Mouse (Mus musculus) A20 (cell line): ENCODE data around the gene Gm11992.
A peak's percentile ranks its signal among the peaks of the same experiment; 100 is the strongest.

Source experiments
- DNase-seq: peaks from one replicate; pipeline ENCODE4 v3.0.0-alpha.2; 2011; ENCODE audit warnings: low read depth, low spot score

Gene Gm11992

GRCm38 (mm10) chr11:9115367-9116120 lies 67.2 kb downstream of the Gm11992 start:
- no peak for DNase-seq

GRCm38 (mm10) chr11:9116121-9116520 lies 67.7 kb downstream of the Gm11992 start:
- DNase-seq = peak; percentile 71

- DNase-seq = peak; percentile 39
These were observed 68.5 kb downstream of the Gm11992 start for GRCm38 (mm10) chr11:9116916-9117315.

- peak; percentile 61 for DNase-seq
These were observed 69.1 kb downstream of the Gm11992 start for GRCm38 (mm10) chr11:9117358-9118049.

- DNase-seq = no peak
These were observed 69.6 kb downstream of the Gm11992 start, which contains the start of gene Upp1 for GRCm38 (mm10) chr11:9118050-9118420. Gene Upp1, plus strand, starts transcription at chr11:9118103.

- peak; percentile 59 for DNase-seq
These were observed 70.2 kb downstream of the Gm11992 start for GRCm38 (mm10) chr11:9118421-9119121.
